Comparison of ENCODE assay signal across 34 mouse cellular contexts in the genomic region with DNA sequence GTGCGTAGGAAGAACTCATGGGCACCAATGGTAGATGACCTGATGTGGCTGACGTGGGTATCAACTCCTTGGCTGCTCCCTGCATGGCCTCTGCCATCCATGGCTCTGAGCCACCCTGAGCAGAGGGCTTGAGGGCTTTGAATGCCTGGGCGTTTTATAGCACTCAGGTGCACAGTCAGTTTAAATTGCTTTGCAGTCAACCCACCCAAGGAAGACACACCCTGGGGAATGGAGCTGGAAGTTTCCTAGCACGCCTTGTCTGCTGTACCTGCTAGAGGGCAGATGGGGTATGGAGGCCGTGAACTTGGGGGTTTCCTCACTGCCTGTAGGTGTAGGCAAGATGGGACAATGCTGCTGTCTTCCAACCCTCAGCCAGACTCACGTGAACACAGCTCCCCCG.
DNase-seq lines count a peak whose midpoint lies in the region; ATAC-seq and TF ChIP-seq lines count a peak whose summit lies in the region.
"Had no signal": no experiment of that assay in that cellular context is flagged by ENCODE, and none has a peak within 500 bp of the region (broad histone marks: within the 10 kb centered on the region; RNA-seq: fewer than 3 reads in every experiment).

No protein-coding gene starts in this region.

- no peak overlapping the region for H3K4me3 ChIP-seq in forebrain, embryonic 10.5 days
- no peak overlapping the region for H3K4me3 ChIP-seq in forebrain, embryonic 13.5 days
- no peak overlapping the region for H3K4me3 ChIP-seq in intestine, embryonic 15.5 days (replicated peaks)
- no peak overlapping the region for H3K4me3 ChIP-seq in intestine, postnatal 0 days (ENCODE audit: low read depth, low read length)
- no peak overlapping the region for H3K4me3 ChIP-seq in intestine, embryonic 16.5 days (ENCODE audit: low read length)
- H3K4me3 ChIP-seq in midbrain, embryonic 15.5 days, result no peak overlapping the region
- H3K4me3 ChIP-seq: embryonic facial prominence, embryonic 10.5 days; embryonic facial prominence, embryonic 13.5 days; erythroblast, embryonic 14.5 days; heart, embryonic 10.5 days; heart, embryonic 13.5 days had no signal

- TF ChIP-seq CTCF in intestine, postnatal 0 days (IDR thresholded peaks at IDR 0.05; ENCODE audit: low read depth), result no peak

- H3K36me3 ChIP-seq in forebrain, embryonic 10.5 days (replicated peaks), result no peaks in the 10 kb centered on the region
- no peaks in the 10 kb centered on the region for H3K36me3 ChIP-seq in forebrain, embryonic 13.5 days (ENCODE audit: poor library complexity, severe bottlenecking)
- no peaks in the 10 kb centered on the region for H3K36me3 ChIP-seq in intestine, embryonic 15.5 days
- no peaks in the 10 kb centered on the region for H3K36me3 ChIP-seq in intestine, postnatal 0 days (ENCODE audit: control insufficient read depth, insufficient read depth)
- H3K36me3 ChIP-seq in intestine, embryonic 16.5 days (ENCODE audit: control insufficient read depth, insufficient read depth, low read length), result no peaks in the 10 kb centered on the region
- H3K36me3 ChIP-seq in midbrain, embryonic 15.5 days (replicated peaks), result no peaks in the 10 kb centered on the region
- H3K36me3 ChIP-seq: embryonic facial prominence, embryonic 10.5 days; embryonic facial prominence, embryonic 13.5 days; G1E; heart, embryonic 10.5 days; heart, embryonic 13.5 days had no signal

- H3K27ac ChIP-seq in forebrain, embryonic 10.5 days, result 0 out of 2 replicates have a peak overlapping the region, but pooled peaks have one; percentile 20
- H3K27ac ChIP-seq in forebrain, embryonic 13.5 days, result no peak overlapping the region
- H3K27ac ChIP-seq in intestine, embryonic 15.5 days, result no peak overlapping the region
- no peak overlapping the region for H3K27ac ChIP-seq in intestine, postnatal 0 days (ENCODE audit: low read depth, low read length)
- no peak overlapping the region for H3K27ac ChIP-seq in intestine, embryonic 16.5 days (ENCODE audit: low read length)
- H3K27ac ChIP-seq in midbrain, embryonic 15.5 days, result no peak overlapping the region
- H3K27ac ChIP-seq: embryonic facial prominence, embryonic 10.5 days; heart, embryonic 10.5 days; heart, embryonic 13.5 days; hindbrain, embryonic 14.5 days; hindbrain, postnatal 0 days had no signal

- no peak for DNase-seq in forebrain, embryonic 10.5 days (ENCODE audit: extremely low spot score, low spot score)
- DNase-seq in ZHBTc4 (ENCODE audit: low read depth, low spot score), result peak; percentile 25
- DNase-seq in gastrocnemius, adult 18-20 months (ENCODE audit: low spot score), result no peak
- DNase-seq: adrenal gland, adult 8-10 months; adrenal gland, postnatal 25 days; cerebellum, adult 11-12 months; cerebellum, adult 8-10 months; cerebellum, postnatal 10 days; cerebellum, postnatal 36 days; embryo, embryonic 11 days; forebrain, postnatal 0 days; gastrocnemius, postnatal 10 days; gastrocnemius, postnatal 36 days; heart, adult 18-20 months; heart, postnatal 14 days; heart, postnatal 4 days; kidney, adult 18-20 months had no signal

- no peaks in the 10 kb centered on the region for H3K9me3 ChIP-seq in forebrain, embryonic 10.5 days
- no peaks in the 10 kb centered on the region for H3K9me3 ChIP-seq in forebrain, embryonic 13.5 days (replicated peaks)
- no peaks in the 10 kb centered on the region for H3K9me3 ChIP-seq in intestine, embryonic 15.5 days
- H3K9me3 ChIP-seq in intestine, postnatal 0 days (ENCODE audit: control insufficient read depth), result no peaks in the 10 kb centered on the region
- H3K9me3 ChIP-seq in intestine, embryonic 16.5 days (ENCODE audit: control insufficient read depth, low read length), result no peaks in the 10 kb centered on the region
- no peaks in the 10 kb centered on the region for H3K9me3 ChIP-seq in midbrain, embryonic 15.5 days
- H3K9me3 ChIP-seq: embryonic facial prominence, embryonic 10.5 days; embryonic facial prominence, embryonic 13.5 days; G1E; heart, embryonic 10.5 days; heart, embryonic 13.5 days had no signal

- H3K4me2 ChIP-seq in forebrain, embryonic 13.5 days, result no peak overlapping the region
- H3K4me2 ChIP-seq in intestine, embryonic 15.5 days (replicated peaks), result no peak overlapping the region
- no peak overlapping the region for H3K4me2 ChIP-seq in intestine, postnatal 0 days (replicated peaks; ENCODE audit: low read depth)
- no peak overlapping the region for H3K4me2 ChIP-seq in intestine, embryonic 16.5 days (ENCODE audit: low read depth, low read length)
- no peak overlapping the region for H3K4me2 ChIP-seq in midbrain, embryonic 15.5 days
- H3K4me2 ChIP-seq: embryonic facial prominence, embryonic 13.5 days; heart, embryonic 13.5 days; hindbrain, embryonic 14.5 days had no signal

- H3K27me3 ChIP-seq in forebrain, embryonic 10.5 days (ENCODE audit: poor library complexity, severe bottlenecking), result no peaks in the 10 kb centered on the region
- H3K27me3 ChIP-seq in forebrain, embryonic 13.5 days, result no peaks in the 10 kb centered on the region
- H3K27me3 ChIP-seq in intestine, embryonic 15.5 days (replicated peaks), result peaks cover 4% of the 10 kb centered on the region; the same call in 1 of the 2 replicates
- no peaks in the 10 kb centered on the region for H3K27me3 ChIP-seq in intestine, postnatal 0 days (replicated peaks; ENCODE audit: control insufficient read depth, insufficient read depth, low read length)
- H3K27me3 ChIP-seq in intestine, embryonic 16.5 days (replicated peaks; ENCODE audit: control insufficient read depth, insufficient read depth, low read length), result no peaks in the 10 kb centered on the region
- H3K27me3 ChIP-seq in midbrain, embryonic 15.5 days (replicated peaks), result no peaks in the 10 kb centered on the region
- H3K27me3 ChIP-seq: embryonic facial prominence, embryonic 13.5 days; heart, embryonic 13.5 days; Patski had no signal

- ATAC-seq in forebrain, embryonic 13.5 days, result no peak
- peak; percentile 20; the same call in 1 of the 2 replicates for ATAC-seq in intestine, embryonic 15.5 days
- no peak for ATAC-seq in intestine, postnatal 0 days
- peak; percentile 60; the same call in 1 of the 2 replicates for ATAC-seq in intestine, embryonic 16.5 days
- no peak for ATAC-seq in midbrain, embryonic 15.5 days (replicated peaks)
- ATAC-seq: activated CD4-positive, CD25-positive, alpha-beta regulatory T cell, adult 4 months; forebrain, embryonic 14.5 days; forebrain, postnatal 0 days; hindbrain, postnatal 0 days; inflammation-experienced regulatory T-cells, adult 6 months; Patski had no signal

- H3K4me1 ChIP-seq in forebrain, embryonic 10.5 days, result peaks cover 11% of the 10 kb centered on the region
- H3K4me1 ChIP-seq in forebrain, embryonic 13.5 days, result peaks cover 7% of the 10 kb centered on the region; the same call in 1 of the 2 replicates
- no peaks in the 10 kb centered on the region for H3K4me1 ChIP-seq in intestine, embryonic 15.5 days (replicated peaks)
- no peaks in the 10 kb centered on the region for H3K4me1 ChIP-seq in intestine, postnatal 0 days (replicated peaks; ENCODE audit: control insufficient read depth, insufficient read depth, low read length)
- H3K4me1 ChIP-seq in intestine, embryonic 16.5 days (ENCODE audit: control insufficient read depth, insufficient read depth, low read length), result no peaks in the 10 kb centered on the region
- H3K4me1 ChIP-seq in midbrain, embryonic 15.5 days, result no peaks in the 10 kb centered on the region

- H3K9ac ChIP-seq in forebrain, embryonic 13.5 days, result no peak overlapping the region
- H3K9ac ChIP-seq in intestine, embryonic 15.5 days, result no peak overlapping the region
- H3K9ac ChIP-seq in intestine, postnatal 0 days (ENCODE audit: low read depth, low read length), result no peak overlapping the region
- H3K9ac ChIP-seq in intestine, embryonic 16.5 days (ENCODE audit: low read depth, low read length), result no peak overlapping the region
- H3K9ac ChIP-seq in midbrain, embryonic 15.5 days, result no peak overlapping the region
- H3K9ac ChIP-seq: embryonic facial prominence, embryonic 13.5 days; forebrain, postnatal 0 days; heart, embryonic 13.5 days; hindbrain, embryonic 14.5 days had no signal

- WGBS in forebrain, embryonic 10.5 days, result 88% methylated on average over 7 of the region's 7 CpGs
- 86% methylated on average over 7 of the region's 7 CpGs for WGBS in forebrain, embryonic 13.5 days
- WGBS in intestine, embryonic 15.5 days, result 83% methylated on average over 7 of the region's 7 CpGs
- 72% methylated on average over 7 of the region's 7 CpGs for WGBS in intestine, postnatal 0 days
- 80% methylated on average over 7 of the region's 7 CpGs for whole genome bisulfite sequencing in intestine, embryonic 16.5 days
- 89% methylated on average over 7 of the region's 7 CpGs for WGBS in midbrain, embryonic 15.5 days

Comparison
In these comparisons a context has a peak if more than half of its experiments do, and no peak if none do; other contexts are left out.
1. ATAC-seq: peak in intestine, embryonic 15.5 days (single experiment) and intestine, embryonic 16.5 days (single experiment); none in forebrain, embryonic 13.5 days (single experiment), intestine, postnatal 0 days (single experiment) and midbrain, embryonic 15.5 days (single experiment).